Mouse (Mus musculus) liver, embryonic 12.5 days (tissue): Measurements from ENCODE around the gene Kcnj12. TPM values are rescaled to one million over a fixed set of nuclear protein-coding genes. Genes with fewer than 3 reads are reported as not detected.

Source experiments
- ATAC-seq: fragments of 200-750 bp; cut with Nextera tagmentation; 2 replicates; pipeline ENCODE4 v1.8.0; 2017; ENCODE audit warnings: moderate number of reproducible peaks, mild to moderate bottlenecking, moderate library complexity
- H3K27ac ChIP-seq: fragments of 300-500 bp; sonication (generic); 2 replicates; pipeline ENCODE4 v1.5.1; 2016; ENCODE audit warnings: mild to moderate bottlenecking
- H3K27me3 ChIP-seq: fragments of 300-500 bp; sonication (generic); replicated peaks from 2 replicates; pipeline ENCODE4 v1.6.1; 2016; ENCODE audit warnings: mild to moderate bottlenecking, moderate library complexity
- H3K36me3 ChIP-seq: fragments of 300-500 bp; sonication (generic); 2 replicates; pipeline ENCODE4 v1.6.1; 2016; ENCODE audit warnings: mild to moderate bottlenecking, moderate library complexity
- H3K4me1 ChIP-seq: fragments of 300-500 bp; sonication (generic); 2 replicates; pipeline ENCODE4 v1.6.1; 2016
- H3K4me2 ChIP-seq: fragments of 300-500 bp; sonication (generic); 2 replicates; pipeline ENCODE4 v1.6.1; 2016; ENCODE audit warnings: mild to moderate bottlenecking, moderate library complexity
- H3K4me3 ChIP-seq: fragments of 300-500 bp; sonication (generic); 2 replicates; pipeline ENCODE4 v1.5.1; 2016; ENCODE audit warnings: mild to moderate bottlenecking, moderate library complexity
- H3K9ac ChIP-seq: fragments of 300-500 bp; sonication (generic); 2 replicates; pipeline ENCODE4 v1.6.1; 2016; ENCODE audit warnings: mild to moderate bottlenecking, moderate library complexity
- H3K9me3 ChIP-seq: fragments of 300-500 bp; sonication (generic); replicated peaks from 2 replicates; pipeline ENCODE4 v1.6.1; 2016; ENCODE audit warnings: mild to moderate bottlenecking, moderate library complexity
- WGBS: fragments of 180-500 bp; shearing (Covaris S2); methylation state at CpG from one replicate; pipeline ENCODE4 v1.1.7; 2016; ENCODE audit not compliant: insufficient replicate concordance; 5-methylcytosine and 5-hydroxymethylcytosine counted together
- polyA plus RNA-seq: library from polyadenylated mRNA; unstranded; fragments of >200 nt; fragmentation: Nextera tagmentation; extraction: Ambion mirVana; gene quantifications from 2 replicates; pipeline ENCODE4 v1.2.1, GENCODE M21; 2016

Gene Kcnj12
- polyA plus RNA-seq, result 0.07 TPM in 1 of 2 replicates, not detected in the other

DNA sequence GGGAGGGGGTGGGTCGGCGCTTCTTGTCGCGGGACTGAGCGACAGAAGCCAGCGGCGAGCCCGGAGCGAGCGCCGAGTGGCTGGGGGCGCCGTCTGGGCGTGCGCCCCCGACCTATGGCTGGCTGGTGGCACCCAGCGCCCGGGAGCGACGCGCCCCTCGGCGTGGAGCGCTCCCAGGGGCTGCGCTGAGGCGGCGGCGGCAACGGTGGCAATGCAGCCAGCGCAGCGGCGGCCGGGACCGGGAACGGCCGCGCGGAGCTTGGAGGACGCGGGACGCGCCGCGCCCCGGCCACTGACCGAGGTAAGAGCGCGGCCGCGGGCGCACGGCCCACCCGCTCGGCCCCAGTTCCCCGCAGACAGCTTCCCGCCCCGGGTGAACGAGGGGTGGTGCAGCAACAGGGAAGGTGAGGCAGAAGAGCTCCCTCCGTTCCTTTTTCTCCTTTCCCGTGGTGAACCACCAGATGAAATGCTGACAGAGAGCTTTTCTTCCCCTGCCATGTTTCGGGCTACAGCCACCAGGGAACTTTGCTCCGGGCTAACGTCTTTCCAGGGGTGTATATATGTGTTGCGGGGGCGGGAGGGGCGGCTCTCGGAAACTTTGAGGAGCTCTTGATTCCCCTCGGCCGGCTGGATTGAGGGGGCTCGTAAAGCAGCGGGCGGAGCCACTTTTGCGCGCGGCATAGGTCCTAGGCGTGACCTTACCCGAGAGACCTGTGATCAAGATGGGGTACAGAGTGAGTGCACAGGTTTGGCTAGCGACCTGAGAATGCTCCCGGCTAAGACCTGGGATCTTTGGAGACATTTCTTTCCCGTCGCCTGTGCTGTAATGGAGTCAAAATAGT lies at the start of gene Kcnj12:
TSS of gene Kcnj12 (plus strand) at position 15 of the 842 bp plus-strand sequence.
- no peak within 1 kb of the TSS for H3K9ac ChIP-seq
- peak within 1 kb of the TSS; percentile 65 for H3K4me2 ChIP-seq
- peak within 1 kb of the TSS; percentile 42 for H3K4me3 ChIP-seq
- 6% methylated on average over 80 of the region's 81 CpGs for WGBS
- no peak within 1 kb of the TSS for H3K27ac ChIP-seq
- H3K27me3 ChIP-seq, result peaks cover 92% of the 10 kb centered on the region
- no peaks in the 10 kb centered on the region for H3K36me3 ChIP-seq
- peaks cover 6% of the 10 kb centered on the region for H3K4me1 ChIP-seq
- H3K9me3 ChIP-seq, result no peaks in the 10 kb centered on the region
- no peak for ATAC-seq

DNA sequence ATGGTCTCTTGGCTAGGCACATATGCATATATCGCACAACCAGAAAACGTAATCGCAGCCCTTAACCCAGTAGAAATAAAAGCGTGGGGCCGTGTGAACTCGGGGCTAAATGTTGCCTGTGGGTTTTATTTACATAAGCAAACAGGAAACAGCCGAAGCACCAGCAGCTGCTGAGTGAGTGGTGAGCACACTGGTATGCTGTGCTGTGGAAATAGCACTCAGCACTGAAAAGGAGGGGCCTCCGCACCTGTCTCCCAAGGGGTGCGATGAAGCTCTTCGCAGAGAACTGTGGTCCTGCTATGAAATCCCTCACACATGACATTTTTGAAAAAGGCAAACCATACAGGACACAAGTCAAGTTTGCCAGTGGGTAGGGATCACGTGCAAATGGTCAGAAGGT lies 47.3 kb upstream of the Kcnj12 start:
- H3K4me2 ChIP-seq, result no peak overlapping the region
- no peaks in the 10 kb centered on the region for H3K27me3 ChIP-seq
- H3K9me3 ChIP-seq, result no peaks in the 10 kb centered on the region
- H3K9ac ChIP-seq, result no peak overlapping the region
- no peak overlapping the region for H3K27ac ChIP-seq
- 0 out of 2 replicates have a peak, but pooled peaks cover 3% of the 10 kb centered on the region for H3K4me1 ChIP-seq
- 65% methylated on average over 11 of the region's 11 CpGs for WGBS
- no peaks in the 10 kb centered on the region for H3K36me3 ChIP-seq
- H3K4me3 ChIP-seq, result no peak overlapping the region
- ATAC-seq, result no peak

DNA sequence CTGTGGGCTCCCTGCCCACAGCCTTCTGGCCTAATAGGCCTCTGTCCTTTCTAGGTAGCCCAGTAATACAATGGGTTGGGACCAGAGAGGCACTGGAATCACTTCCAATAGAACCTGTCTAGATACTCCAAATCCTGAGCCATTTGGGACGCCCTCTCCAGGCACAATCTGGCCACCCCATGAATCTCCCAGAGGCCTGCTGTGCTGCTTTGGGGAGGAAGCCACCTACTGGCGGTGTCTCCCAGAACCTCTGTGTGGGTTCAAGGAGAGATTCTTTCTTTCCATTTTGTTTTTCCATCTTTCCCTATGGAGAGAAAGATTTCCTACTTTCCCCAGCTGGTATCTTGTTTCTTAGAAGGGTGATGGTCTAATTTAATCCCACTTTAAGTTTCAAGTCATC lies 46.1 kb upstream of the Kcnj12 start:
- no peak overlapping the region for H3K9ac ChIP-seq
- ATAC-seq, result no peak
- 62% methylated on average over 2 of the region's 2 CpGs for whole genome bisulfite sequencing
- no peaks in the 10 kb centered on the region for H3K27me3 ChIP-seq
- H3K4me3 ChIP-seq, result no peak overlapping the region
- H3K4me2 ChIP-seq, result no peak overlapping the region
- no peaks in the 10 kb centered on the region for H3K36me3 ChIP-seq
- H3K9me3 ChIP-seq, result no peaks in the 10 kb centered on the region
- H3K4me1 ChIP-seq, result 0 out of 2 replicates have a peak, but pooled peaks cover 3% of the 10 kb centered on the region
- H3K27ac ChIP-seq, result no peak overlapping the region

DNA sequence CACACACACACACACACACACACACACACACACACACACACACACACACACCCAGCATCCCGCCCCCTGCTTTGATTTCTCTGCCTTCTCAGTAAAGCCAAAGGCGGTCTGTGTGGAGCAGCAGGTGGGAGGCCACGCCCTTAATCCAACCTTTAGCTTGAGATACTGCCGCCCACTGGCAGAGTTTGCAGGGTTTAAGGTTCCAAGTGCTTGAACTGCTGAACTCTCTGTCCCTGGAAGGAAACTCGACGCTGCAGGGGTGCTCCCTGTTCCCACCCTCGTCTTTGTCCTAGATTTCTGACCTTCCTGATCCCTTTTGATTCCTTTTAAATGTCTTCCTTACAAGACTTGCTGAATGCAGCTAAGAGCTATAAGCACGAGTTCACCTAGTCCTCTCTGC lies 45.6 kb upstream of the Kcnj12 start:
- ATAC-seq, result no peak
- Histone ChIP-seq H3K4me1 (0 out of 2 replicates have a peak, but pooled peaks cover 3% of the 10 kb centered on the region), H3K4me2 (no peak overlapping the region), H3K9ac (no peak overlapping the region), H3K27me3 (no peaks in the 10 kb centered on the region), H3K9me3 (no peaks in the 10 kb centered on the region), H3K4me3 (no peak overlapping the region), H3K27ac (no peak overlapping the region), H3K36me3 (no peaks in the 10 kb centered on the region)
- 27% methylated on average over 7 of the region's 8 CpGs for WGBS

DNA sequence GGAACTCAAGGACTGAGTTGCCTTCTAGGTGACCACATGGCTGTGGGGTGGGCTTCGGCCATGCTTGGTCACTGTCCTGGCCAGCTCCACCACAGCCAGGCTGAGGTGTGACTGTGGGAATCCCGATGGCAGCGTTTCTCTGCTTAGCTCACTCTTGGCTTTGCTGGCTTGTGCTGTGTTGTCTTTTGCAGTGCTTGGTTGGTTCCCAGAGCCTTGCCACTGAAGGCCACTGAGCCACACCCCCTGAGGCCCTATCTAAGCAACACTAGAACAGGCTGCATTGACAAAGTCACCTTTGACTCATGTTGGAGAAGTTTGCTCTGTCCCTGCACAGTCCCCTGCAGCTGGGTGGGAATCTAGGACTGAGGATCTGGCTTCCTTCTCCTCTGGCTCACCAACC lies 45.2 kb upstream of the Kcnj12 start:
- no peak overlapping the region for H3K4me3 ChIP-seq
- 44% methylated on average over 3 of the region's 3 CpGs for WGBS
- 0 out of 2 replicates have a peak, but pooled peaks cover 3% of the 10 kb centered on the region for H3K4me1 ChIP-seq
- no peaks in the 10 kb centered on the region for H3K9me3 ChIP-seq
- H3K4me2 ChIP-seq, result no peak overlapping the region
- no peaks in the 10 kb centered on the region for H3K27me3 ChIP-seq
- ATAC-seq, result no peak
- H3K27ac ChIP-seq, result no peak overlapping the region
- H3K9ac ChIP-seq, result no peak overlapping the region
- no peaks in the 10 kb centered on the region for H3K36me3 ChIP-seq

DNA sequence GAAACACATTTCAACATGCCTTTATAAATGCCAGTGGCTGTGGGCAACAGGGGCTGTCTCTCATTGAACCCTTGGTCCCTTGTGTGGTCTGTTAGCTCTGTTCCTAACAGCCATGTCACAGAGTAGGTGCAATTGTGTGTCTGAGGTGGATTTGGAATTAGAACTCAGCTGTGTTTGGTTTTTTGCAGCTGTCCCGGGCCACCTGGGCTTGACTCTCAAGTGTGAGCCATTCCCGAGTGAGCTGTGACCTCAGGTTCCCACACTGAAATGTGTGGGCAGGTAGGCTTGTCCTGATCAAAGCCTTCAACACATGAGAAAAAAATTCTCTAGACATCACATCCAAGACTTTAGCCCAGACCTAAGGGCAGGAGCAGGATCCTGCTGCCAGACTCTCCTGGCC lies 43.7 kb upstream of the Kcnj12 start:
- H3K36me3 ChIP-seq, result no peaks in the 10 kb centered on the region
- H3K4me2 ChIP-seq, result no peak overlapping the region
- WGBS, result 70% methylated on average over 2 of the region's 2 CpGs
- no peaks in the 10 kb centered on the region for H3K27me3 ChIP-seq
- H3K4me1 ChIP-seq, result 0 out of 2 replicates have a peak, but pooled peaks cover 3% of the 10 kb centered on the region
- ATAC-seq, result no peak
- H3K9me3 ChIP-seq, result no peaks in the 10 kb centered on the region
- no peak overlapping the region for H3K9ac ChIP-seq
- no peak overlapping the region for H3K27ac ChIP-seq
- no peak overlapping the region for H3K4me3 ChIP-seq

DNA sequence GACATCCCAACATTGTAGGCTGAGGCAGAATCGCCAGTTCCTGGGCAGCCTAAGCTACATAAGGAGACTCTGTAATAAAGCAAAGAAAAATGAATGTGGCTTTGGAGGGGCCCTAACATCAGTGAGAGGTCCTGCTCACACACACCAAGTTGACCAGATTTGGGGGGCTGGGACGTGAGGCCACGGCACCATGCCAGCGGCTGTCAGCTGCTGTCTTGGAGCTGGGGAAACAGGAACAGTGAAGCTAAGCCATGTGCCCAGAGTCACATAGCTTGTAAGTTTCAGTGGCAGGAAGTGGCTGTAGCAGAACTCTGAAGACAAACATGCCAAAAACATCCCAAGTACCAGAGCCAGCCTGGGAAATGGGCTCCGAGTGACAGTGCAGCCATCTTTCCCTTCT lies 42.6 kb upstream of the Kcnj12 start:
- WGBS, result 66% methylated on average over 5 of the region's 5 CpGs
- Histone ChIP-seq H3K9me3 (no peaks in the 10 kb centered on the region), H3K4me3 (no peak overlapping the region), H3K9ac (no peak overlapping the region), H3K4me1 (0 out of 2 replicates have a peak, but pooled peaks cover 3% of the 10 kb centered on the region), H3K27me3 (no peaks in the 10 kb centered on the region), H3K36me3 (no peaks in the 10 kb centered on the region), H3K27ac (no peak overlapping the region), H3K4me2 (no peak overlapping the region)
- no peak for ATAC-seq

DNA sequence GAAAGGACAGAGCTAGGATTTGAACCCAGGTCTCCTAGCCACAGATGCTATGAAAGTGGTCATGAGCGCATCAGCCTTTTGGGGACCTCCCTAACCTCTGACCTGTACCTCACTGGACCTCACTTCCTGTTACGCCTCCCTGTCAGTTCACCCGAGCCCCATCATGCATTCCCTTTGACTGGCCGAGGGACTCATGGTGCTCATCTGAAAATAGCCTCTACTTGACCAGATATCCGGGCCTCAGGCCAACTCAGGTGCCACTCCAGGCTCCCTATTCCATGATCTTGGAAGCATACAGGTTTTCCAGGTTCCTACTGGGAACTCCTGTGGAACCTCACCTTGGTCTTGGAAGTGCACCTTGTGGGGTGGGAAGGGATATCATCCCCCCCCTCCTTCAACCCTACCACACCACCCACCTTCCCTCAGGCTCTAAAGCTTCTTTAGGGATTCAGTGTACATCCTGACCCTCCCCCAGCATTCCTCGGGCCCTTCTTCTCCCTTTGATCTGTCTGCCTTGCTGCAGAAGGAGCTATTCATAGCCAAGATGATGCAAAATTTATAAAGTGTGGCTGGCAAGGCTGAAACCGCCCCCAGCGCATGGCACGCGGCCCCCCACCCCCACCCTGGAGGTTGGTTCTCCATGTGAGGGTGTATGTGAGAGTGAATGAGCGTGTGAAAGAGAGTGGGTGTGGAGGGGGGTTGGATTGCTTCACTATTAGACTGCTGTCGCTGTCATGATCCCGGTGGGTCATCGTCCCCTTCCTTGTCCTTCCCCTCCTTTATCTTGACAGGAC lies 40.5 kb upstream of the Kcnj12 start:
- Histone ChIP-seq H3K9ac (no peak overlapping the region), H3K4me2 (no peak overlapping the region), H3K27me3 (no peaks in the 10 kb centered on the region), H3K27ac (no peak overlapping the region), H3K4me3 (no peak overlapping the region), H3K9me3 (no peaks in the 10 kb centered on the region), H3K36me3 (no peaks in the 10 kb centered on the region), H3K4me1 (0 out of 2 replicates have a peak, but pooled peaks cover 3% of the 10 kb centered on the region)
- WGBS, result 70% methylated on average over 14 of the region's 14 CpGs
- ATAC-seq, result no peak

DNA sequence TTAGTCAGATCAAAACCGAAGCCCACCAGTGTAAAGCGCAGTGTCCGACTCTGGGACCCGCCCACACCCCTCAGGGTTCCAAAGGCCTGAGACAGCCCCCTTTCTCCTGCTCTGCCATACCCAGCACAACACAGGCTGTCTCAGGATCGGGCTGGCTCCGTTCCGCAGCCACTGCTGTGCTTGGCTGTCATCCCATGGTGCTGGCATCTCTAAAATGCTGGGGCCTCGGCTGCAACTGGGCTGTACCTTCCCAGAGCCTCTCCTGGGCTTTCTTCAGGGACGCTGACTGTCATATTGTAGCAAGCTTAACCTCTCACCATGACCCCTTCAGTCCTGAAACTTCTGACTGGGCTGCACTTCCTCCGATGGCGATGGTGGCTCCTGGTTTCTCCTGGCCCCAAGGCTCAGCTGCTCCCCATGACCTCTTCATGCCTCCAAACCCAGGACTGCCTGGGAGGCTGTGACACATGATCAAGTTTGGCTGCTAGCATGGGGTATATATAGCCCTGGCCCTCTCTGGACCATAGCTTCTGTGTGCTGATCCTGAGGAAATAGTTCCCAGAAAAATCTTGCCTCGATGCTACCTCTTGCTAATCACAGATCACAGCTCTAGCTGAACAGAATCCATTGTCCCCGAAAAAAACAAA lies 37.3 kb upstream of the Kcnj12 start:
- no peaks in the 10 kb centered on the region for H3K27me3 ChIP-seq
- no peaks in the 10 kb centered on the region for H3K36me3 ChIP-seq
- H3K27ac ChIP-seq, result no peak overlapping the region
- H3K9ac ChIP-seq, result no peak overlapping the region
- 65% methylated on average over 13 of the region's 13 CpGs for WGBS
- no peak overlapping the region for H3K4me2 ChIP-seq
- no peak overlapping the region for H3K4me3 ChIP-seq
- H3K9me3 ChIP-seq, result no peaks in the 10 kb centered on the region
- no peak for ATAC-seq
- no peaks in the 10 kb centered on the region for H3K4me1 ChIP-seq

DNA sequence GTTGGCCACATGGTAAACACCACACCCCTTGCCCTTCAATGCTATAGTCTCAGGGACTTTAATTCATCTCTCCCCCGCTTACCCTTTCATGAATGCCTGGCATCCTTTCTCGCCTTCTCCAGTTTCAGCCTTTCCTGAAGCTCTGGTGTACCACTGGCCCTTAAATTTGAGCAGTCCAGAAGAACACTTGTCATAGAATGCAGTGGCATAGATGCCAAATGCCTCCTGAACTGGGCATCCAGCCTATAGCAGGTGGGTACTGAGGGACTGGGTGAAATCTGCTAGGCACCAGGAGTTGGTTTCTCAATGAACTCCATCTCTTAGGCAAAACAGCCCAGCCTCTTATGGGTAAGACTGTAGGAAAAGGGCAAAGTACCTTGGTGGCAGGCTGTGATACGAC lies 31.9 kb upstream of the Kcnj12 start:
- no peaks in the 10 kb centered on the region for H3K4me1 ChIP-seq
- no peaks in the 10 kb centered on the region for H3K27me3 ChIP-seq
- no peaks in the 10 kb centered on the region for H3K9me3 ChIP-seq
- no peak overlapping the region for H3K27ac ChIP-seq
- no peaks in the 10 kb centered on the region for H3K36me3 ChIP-seq
- no peak overlapping the region for H3K4me3 ChIP-seq
- WGBS, result 61% methylated on average over 3 of the region's 3 CpGs
- no peak overlapping the region for H3K9ac ChIP-seq
- ATAC-seq, result no peak
- H3K4me2 ChIP-seq, result no peak overlapping the region

DNA sequence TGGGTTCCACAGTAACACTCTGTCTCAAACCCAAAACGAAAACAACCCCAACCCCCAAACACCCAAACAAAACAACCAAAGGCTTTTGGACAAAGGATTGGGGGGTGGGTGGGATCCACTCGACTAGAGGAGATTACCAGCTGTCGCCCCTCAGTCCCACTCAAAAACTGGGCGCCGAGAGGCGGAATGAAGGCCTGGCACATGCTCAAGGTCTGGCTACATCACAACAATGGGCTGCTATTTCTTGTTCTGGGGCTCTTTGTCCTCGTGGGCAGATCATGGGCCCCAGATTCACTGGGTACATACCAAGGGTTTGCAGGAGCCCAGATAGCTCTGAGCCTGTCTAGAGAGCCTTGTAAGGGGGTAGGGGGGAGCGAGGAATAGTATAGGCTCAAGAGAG lies 19.6 kb upstream of the Kcnj12 start:
- no peaks in the 10 kb centered on the region for H3K36me3 ChIP-seq
- H3K27me3 ChIP-seq, result peaks cover 10% of the 10 kb centered on the region
- 60% methylated on average over 8 of the region's 8 CpGs for WGBS
- H3K9ac ChIP-seq, result no peak overlapping the region
- no peak for ATAC-seq
- H3K4me1 ChIP-seq, result no peaks in the 10 kb centered on the region
- no peak overlapping the region for H3K4me2 ChIP-seq
- H3K9me3 ChIP-seq, result no peaks in the 10 kb centered on the region
- H3K4me3 ChIP-seq, result no peak overlapping the region
- no peak overlapping the region for H3K27ac ChIP-seq

DNA sequence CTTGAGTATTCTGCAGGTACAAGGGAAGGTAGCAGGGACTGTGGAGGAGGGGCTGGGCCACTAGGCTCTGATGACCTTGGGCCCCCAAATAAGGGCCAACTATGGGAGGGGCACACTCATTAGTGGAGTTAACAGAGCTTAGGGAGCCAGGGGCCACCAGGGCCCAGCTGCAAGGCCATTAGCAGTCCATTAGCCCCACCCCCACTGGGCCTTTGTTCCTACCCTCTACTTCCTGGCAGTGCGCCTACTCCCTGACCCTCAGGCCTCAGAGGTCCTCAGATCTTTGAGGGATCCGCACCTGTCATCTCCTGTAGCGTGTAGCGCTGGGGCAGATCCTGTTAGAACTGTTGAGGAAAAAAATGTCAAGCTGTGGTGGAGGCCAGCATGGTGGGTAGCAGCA lies 18.3 kb upstream of the Kcnj12 start:
- no peak for ATAC-seq

More for the DNA sequence above, 18.3 kb upstream of the Kcnj12 start:
- no peak overlapping the region for H3K27ac ChIP-seq
- WGBS, result 56% methylated on average over 4 of the region's 4 CpGs
- H3K4me2 ChIP-seq, result no peak overlapping the region
- H3K4me1 ChIP-seq, result no peaks in the 10 kb centered on the region
- no peaks in the 10 kb centered on the region for H3K9me3 ChIP-seq
- H3K27me3 ChIP-seq, result peaks cover 10% of the 10 kb centered on the region; the same call in 1 of the 2 replicates
- H3K4me3 ChIP-seq, result no peak overlapping the region
- no peak overlapping the region for H3K9ac ChIP-seq
- H3K36me3 ChIP-seq, result no peaks in the 10 kb centered on the region
